Mouse (Mus musculus): ENCODE measurements around the gene Kcnj6.

DNA sequence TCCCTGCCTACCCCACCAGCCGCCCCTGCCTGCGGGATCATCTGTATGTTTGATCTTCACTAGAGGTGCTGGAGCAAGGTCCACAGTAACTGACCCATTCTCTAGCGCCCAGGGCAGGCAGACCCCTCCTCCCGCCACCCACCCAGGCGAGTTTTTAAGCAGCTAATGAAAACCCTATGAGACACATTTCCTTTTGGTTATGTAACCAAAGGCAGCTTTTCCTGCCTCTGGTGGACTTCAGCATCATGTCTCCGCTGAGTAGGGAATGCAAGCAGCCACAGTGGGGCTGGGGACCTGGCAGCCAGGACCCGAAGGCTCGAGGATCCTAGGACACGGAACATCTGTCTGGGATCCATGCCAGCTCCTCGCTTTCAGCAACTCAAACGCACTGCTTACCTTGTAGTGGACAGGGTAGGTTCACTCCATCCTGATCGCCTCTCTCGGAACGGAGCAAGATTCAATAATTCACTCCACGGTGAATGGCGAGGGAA is 665 bp downstream of the Kcnj6 start:
- TF ChIP-seq CTCF (IDR thresholded peaks at IDR 0.05; ENCODE audit: extremely low read depth, insufficient read depth, insufficient read length, insufficient replicate concordance), result no peak
- TF ChIP-seq POLR2A (IDR thresholded peaks at IDR 0.05; ENCODE audit: low read depth, low read length), result no peak

Measured in spleen, adult 2 months (tissue).